Mouse (Mus musculus) spleen, postnatal 10 days (tissue): ENCODE data around the gene Usp2.

Source experiments
- DNase-seq, 2 experiments: peaks; one replicate each; pipeline ENCODE4 v3.0.0; 2021 to 2022; ENCODE audit warnings: low spot score in 2 of 2

Gene Usp2

GRCm38 (mm10) chr9:44046426-44046825 is 20.4 kb upstream of the Usp2 start:
- no peak for DNase-seq

GRCm38 (mm10) chr9:44047071-44047470 is 19.8 kb upstream of the Usp2 start:
- no peak for DNase-seq

GRCm38 (mm10) chr9:44047571-44048490 is 19.0 kb upstream of the Usp2 start:
- DNase-seq, result no peak

- DNase-seq, result no peak
These were observed 18.1 kb upstream of the Usp2 start for GRCm38 (mm10) chr9:44048541-44049380.

GRCm38 (mm10) chr9:44049381-44050165 is 17.2 kb upstream of the Usp2 start:
- DNase-seq, result no peak

- DNase-seq, result no peak
These were observed 14.0 kb upstream of the Usp2 start for GRCm38 (mm10) chr9:44052855-44053254.

GRCm38 (mm10) chr9:44053936-44054335 is 12.9 kb upstream of the Usp2 start:
- no peak for DNase-seq

- no peak for DNase-seq
These were observed 8.2 kb upstream of the Usp2 start for GRCm38 (mm10) chr9:44058606-44059005.

GRCm38 (mm10) chr9:44065177-44065576 is 1.6 kb upstream of the Usp2 start:
- no peak for DNase-seq

GRCm38 (mm10) chr9:44067241-44067959 is 579 bp downstream of the Usp2 start:
- no peak for DNase-seq

GRCm38 (mm10) chr9:44067960-44068330 is 1.1 kb downstream of the Usp2 start:
- DNase-seq, result no peak

GRCm38 (mm10) chr9:44069252-44069651 is 2.4 kb downstream of the Usp2 start:
- no peak for DNase-seq

GRCm38 (mm10) chr9:44070113-44070843 is 3.5 kb downstream of the Usp2 start:
- DNase-seq, result no peak

- no peak for DNase-seq
These were observed 4.0 kb downstream of the Usp2 start for GRCm38 (mm10) chr9:44070844-44071231.

- no peak for DNase-seq
These were observed 5.2 kb downstream of the Usp2 start for GRCm38 (mm10) chr9:44071914-44072598.

- DNase-seq, result no peak
These were observed 5.7 kb downstream of the Usp2 start for GRCm38 (mm10) chr9:44072599-44072915.

- no peak for DNase-seq
These were observed 6.3 kb downstream of the Usp2 start for GRCm38 (mm10) chr9:44073115-44073514.

- DNase-seq, result peak in 1 of 2 experiments; percentile 66
These were observed 7.8 kb downstream of the Usp2 start for GRCm38 (mm10) chr9:44074395-44075275.
